Mouse (Mus musculus): ENCODE results near the gene Pan3. TPM values are rescaled to one million over a fixed set of nuclear protein-coding genes. Genes with fewer than 3 reads are reported as not detected.

Pan3 gene
- polyA plus RNA-seq, 1 experiment from 2014 or later: 29.9 TPM

DNA sequence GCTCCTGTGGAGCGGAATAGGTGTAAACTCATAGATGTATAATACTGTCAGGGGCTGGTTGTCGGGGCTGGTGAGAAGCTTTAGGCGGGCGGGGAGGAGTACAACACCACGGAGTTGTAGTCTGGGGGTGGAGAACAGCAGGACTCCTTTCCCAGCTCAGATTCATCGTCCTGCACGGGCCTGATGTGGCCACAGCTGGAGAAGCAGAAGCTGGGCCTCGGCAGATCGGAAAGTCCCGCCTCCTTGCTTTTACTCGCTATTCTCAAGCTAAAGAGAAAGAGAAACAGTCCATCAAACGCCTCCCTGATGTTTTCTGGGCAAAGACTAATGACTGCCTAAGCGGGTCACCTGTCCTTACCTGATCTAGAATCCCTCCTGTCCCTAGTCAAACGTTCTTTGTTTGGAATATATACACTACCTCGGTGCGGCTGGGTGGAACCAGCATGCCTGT is 134.2 kb downstream of the Pan3 start:
- H3K4me2 ChIP-seq (ENCODE audit: low read depth, low read length): peak overlapping the region; percentile 58
- H3K36me3 ChIP-seq (replicated peaks; ENCODE audit: insufficient read depth, low read length): no peaks in the 10 kb centered on the region
- H3K9ac ChIP-seq (replicated peaks): no peak overlapping the region
- no peaks in the 10 kb centered on the region for H3K9me3 ChIP-seq (ENCODE audit: low read length)
- H3K4me3 ChIP-seq (ENCODE audit: low read depth, low read length): peak overlapping the region; percentile 15; the same call in 1 of the 2 replicates
- H3K4me1 ChIP-seq (ENCODE audit: insufficient read depth): no peaks in the 10 kb centered on the region
- DNase-seq (no peak), ATAC-seq (peak; percentile 55)
- no peak overlapping the region for H3K27ac ChIP-seq (ENCODE audit: low read depth)
- no peaks in the 10 kb centered on the region for H3K27me3 ChIP-seq (ENCODE audit: insufficient read depth, low read length)
- TF ChIP-seq EP300 (IDR thresholded peaks at IDR 0.05; ENCODE audit: low read depth): no peak
- TF ChIP-seq CTCF (IDR thresholded peaks at IDR 0.05; ENCODE audit: low read depth): no peak
- 28% methylated on average over 16 of the region's 16 CpGs for WGBS (ENCODE audit: insufficient replicate concordance)

DNA sequence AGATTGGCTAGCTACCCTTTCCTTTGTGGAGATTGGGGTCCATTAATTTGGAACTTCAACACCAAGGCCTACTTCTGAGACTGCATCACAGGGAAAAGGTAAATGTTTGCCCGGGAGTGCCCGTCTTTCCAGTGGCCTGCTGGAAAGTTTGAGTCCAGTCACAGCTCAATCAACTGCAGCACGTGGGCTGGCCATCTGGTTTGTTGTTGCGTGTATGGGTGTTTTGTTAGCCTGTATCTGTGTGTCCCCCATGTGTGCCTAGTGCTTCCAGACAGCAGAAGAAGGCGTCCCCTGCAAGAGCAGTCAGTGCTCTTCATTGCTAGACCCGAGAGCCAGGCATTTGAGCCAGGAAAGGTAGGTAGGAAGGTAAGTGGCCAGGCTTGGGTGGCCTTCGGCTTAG is 135.5 kb downstream of the Pan3 start:
- Histone ChIP-seq H3K4me1 (ENCODE audit: insufficient read depth) (no peaks in the 10 kb centered on the region), H3K4me2 (ENCODE audit: low read depth, low read length) (no peak overlapping the region), H3K27ac (ENCODE audit: low read depth) (no peak overlapping the region), H3K9me3 (ENCODE audit: low read length) (no peaks in the 10 kb centered on the region), H3K27me3 (ENCODE audit: insufficient read depth, low read length) (no peaks in the 10 kb centered on the region), H3K9ac (replicated peaks) (no peak overlapping the region), H3K36me3 (replicated peaks; ENCODE audit: insufficient read depth, low read length) (no peaks in the 10 kb centered on the region), H3K4me3 (ENCODE audit: low read depth, low read length) (no peak overlapping the region)
- 85% methylated on average over 7 of the region's 7 CpGs for WGBS (ENCODE audit: insufficient replicate concordance)
- ATAC-seq: no peak
- TF ChIP-seq EP300 (IDR thresholded peaks at IDR 0.05; ENCODE audit: low read depth) (no peak), CTCF (IDR thresholded peaks at IDR 0.05; ENCODE audit: low read depth) (no peak)
- no peak for DNase-seq

DNA sequence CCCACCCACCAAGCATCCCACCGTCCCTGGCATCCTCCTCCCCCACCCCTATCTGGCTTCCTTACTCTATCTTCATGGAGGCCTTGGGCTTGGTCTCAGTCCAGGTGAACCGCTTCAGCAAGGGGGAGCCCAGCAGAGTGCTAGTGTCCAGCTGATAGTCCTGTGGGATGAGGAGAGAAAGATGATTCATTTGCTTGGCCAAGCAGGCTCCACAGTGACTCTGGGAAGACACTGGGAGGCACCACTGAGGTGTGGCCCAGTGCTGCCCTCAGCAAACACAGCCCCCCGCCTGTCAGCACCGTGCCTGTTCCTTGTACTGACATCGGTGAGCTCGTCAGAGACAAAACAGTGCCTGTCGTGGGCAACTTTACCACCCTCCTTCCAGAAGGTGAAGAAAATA is 136.4 kb downstream of the Pan3 start:
- no peaks in the 10 kb centered on the region for H3K36me3 ChIP-seq (replicated peaks; ENCODE audit: insufficient read depth, low read length)
- 63% methylated on average over 7 of the region's 7 CpGs for WGBS (ENCODE audit: insufficient replicate concordance)
- DNase-seq: no peak
- no peak overlapping the region for H3K9ac ChIP-seq (replicated peaks)
- no peaks in the 10 kb centered on the region for H3K4me1 ChIP-seq (ENCODE audit: insufficient read depth)
- no peak overlapping the region for H3K4me2 ChIP-seq (ENCODE audit: low read depth, low read length)
- H3K27ac ChIP-seq (ENCODE audit: low read depth): no peak overlapping the region
- no peaks in the 10 kb centered on the region for H3K9me3 ChIP-seq (ENCODE audit: low read length)
- TF ChIP-seq CTCF (IDR thresholded peaks at IDR 0.05; ENCODE audit: low read depth) (no peak), EP300 (IDR thresholded peaks at IDR 0.05; ENCODE audit: low read depth) (no peak)
- H3K4me3 ChIP-seq (ENCODE audit: low read depth, low read length): no peak overlapping the region
- no peak for ATAC-seq
- no peaks in the 10 kb centered on the region for H3K27me3 ChIP-seq (ENCODE audit: insufficient read depth, low read length)

DNA sequence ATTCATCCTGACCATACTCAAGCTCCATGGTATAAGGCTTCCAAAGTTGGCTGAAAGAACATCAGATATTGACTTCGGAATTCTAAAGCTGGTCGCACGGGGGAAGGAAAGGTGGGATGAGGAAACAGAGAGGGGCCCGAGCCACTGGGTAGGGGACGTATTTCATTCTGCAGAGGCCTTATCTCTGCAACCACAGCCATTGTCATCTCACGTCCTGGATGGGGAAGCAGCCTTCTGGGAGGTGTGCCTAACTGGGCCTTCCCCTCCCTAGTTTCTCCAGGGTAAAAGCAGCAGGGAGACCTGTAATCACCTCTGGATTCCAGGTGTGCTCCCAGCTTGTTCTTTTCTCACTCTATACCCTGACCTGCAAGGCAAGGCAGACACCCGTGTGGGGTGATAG is 142.7 kb downstream of the Pan3 start:
- Histone ChIP-seq H3K27ac (ENCODE audit: low read depth) (no peak overlapping the region), H3K27me3 (ENCODE audit: insufficient read depth, low read length) (no peaks in the 10 kb centered on the region), H3K4me1 (ENCODE audit: insufficient read depth) (no peaks in the 10 kb centered on the region), H3K36me3 (replicated peaks; ENCODE audit: insufficient read depth, low read length) (no peaks in the 10 kb centered on the region), H3K9ac (replicated peaks) (no peak overlapping the region), H3K4me2 (ENCODE audit: low read depth, low read length) (no peak overlapping the region), H3K9me3 (ENCODE audit: low read length) (no peaks in the 10 kb centered on the region), H3K4me3 (ENCODE audit: low read depth, low read length) (no peak overlapping the region)
- 40% methylated on average over 7 of the region's 7 CpGs for WGBS (ENCODE audit: insufficient replicate concordance)
- DNase-seq (no peak), ATAC-seq (no peak)
- no peak for TF ChIP-seq CTCF (IDR thresholded peaks at IDR 0.05; ENCODE audit: low read depth)
- no peak for TF ChIP-seq EP300 (IDR thresholded peaks at IDR 0.05; ENCODE audit: low read depth)

DNA sequence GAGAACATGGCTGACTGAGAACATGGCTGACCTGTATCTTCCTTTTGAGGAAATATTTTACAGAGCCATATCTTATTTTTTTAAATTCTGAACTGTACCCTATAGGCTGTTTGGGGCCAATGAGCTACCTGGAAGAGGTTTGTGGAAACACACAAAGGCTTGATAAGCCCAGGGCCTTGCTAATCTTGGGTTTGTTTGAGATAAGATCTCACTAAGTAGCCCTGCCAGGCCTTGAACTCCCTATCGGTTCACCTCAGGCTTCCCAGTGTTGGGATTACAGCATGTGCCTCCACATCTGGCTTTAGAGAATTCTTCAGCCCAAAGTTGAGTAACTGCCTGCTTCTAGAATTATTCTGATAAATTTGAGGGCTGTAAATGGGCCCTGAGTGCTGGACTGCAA is 143.6 kb downstream of the Pan3 start:
- no peaks in the 10 kb centered on the region for H3K4me1 ChIP-seq (ENCODE audit: insufficient read depth)
- DNase-seq (no peak), ATAC-seq (no peak)
- no peaks in the 10 kb centered on the region for H3K27me3 ChIP-seq (ENCODE audit: insufficient read depth, low read length)
- H3K27ac ChIP-seq (ENCODE audit: low read depth): no peak overlapping the region
- no peaks in the 10 kb centered on the region for H3K9me3 ChIP-seq (ENCODE audit: low read length)
- H3K9ac ChIP-seq (replicated peaks): no peak overlapping the region
- no peak overlapping the region for H3K4me3 ChIP-seq (ENCODE audit: low read depth, low read length)
- no peak overlapping the region for H3K4me2 ChIP-seq (ENCODE audit: low read depth, low read length)
- no peak for TF ChIP-seq CTCF (IDR thresholded peaks at IDR 0.05; ENCODE audit: low read depth)
- no peak for TF ChIP-seq EP300 (IDR thresholded peaks at IDR 0.05; ENCODE audit: low read depth)
- H3K36me3 ChIP-seq (replicated peaks; ENCODE audit: insufficient read depth, low read length): no peaks in the 10 kb centered on the region
- 67% methylated on average over 1 of the region's 1 CpGs for WGBS (ENCODE audit: insufficient replicate concordance)

DNA sequence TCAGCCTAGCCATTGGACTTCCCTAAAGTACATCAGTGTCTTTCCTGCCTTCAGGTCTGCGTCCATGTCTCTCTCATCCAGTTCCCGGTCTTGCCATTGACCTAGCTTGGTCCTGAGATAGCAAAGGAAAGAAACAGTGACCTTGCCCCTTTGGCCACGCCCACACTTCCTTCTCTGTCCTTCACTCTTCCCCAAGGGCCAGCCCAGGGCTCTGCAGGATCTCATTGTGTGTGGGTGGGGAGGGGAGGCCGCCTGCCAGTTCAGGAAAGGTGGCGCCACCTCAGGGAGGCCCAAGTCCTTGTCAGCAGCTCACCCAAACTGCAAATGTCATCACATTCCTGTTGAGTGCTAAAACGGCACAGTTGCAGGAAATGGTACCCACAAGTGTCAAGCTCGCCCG is 144.6 kb downstream of the Pan3 start:
- H3K9me3 ChIP-seq (ENCODE audit: low read length): no peaks in the 10 kb centered on the region
- no peaks in the 10 kb centered on the region for H3K4me1 ChIP-seq (ENCODE audit: insufficient read depth)
- no peaks in the 10 kb centered on the region for H3K36me3 ChIP-seq (replicated peaks; ENCODE audit: insufficient read depth, low read length)
- ATAC-seq: peak; percentile 76
- H3K27me3 ChIP-seq (ENCODE audit: insufficient read depth, low read length): no peaks in the 10 kb centered on the region
- no peak overlapping the region for H3K9ac ChIP-seq (replicated peaks)
- no peak overlapping the region for H3K27ac ChIP-seq (ENCODE audit: low read depth)
- DNase-seq: peak; percentile 59
- 27% methylated on average over 8 of the region's 8 CpGs for WGBS (ENCODE audit: insufficient replicate concordance)
- TF ChIP-seq EP300 (IDR thresholded peaks at IDR 0.05; ENCODE audit: low read depth) (peak; percentile 24; the same call in 1 of the 2 replicates), CTCF (IDR thresholded peaks at IDR 0.05; ENCODE audit: low read depth) (peak; percentile 30; the same call in 1 of the 2 replicates)
- no peak overlapping the region for H3K4me3 ChIP-seq (ENCODE audit: low read depth, low read length)
- H3K4me2 ChIP-seq (ENCODE audit: low read depth, low read length): no peak overlapping the region

DNA sequence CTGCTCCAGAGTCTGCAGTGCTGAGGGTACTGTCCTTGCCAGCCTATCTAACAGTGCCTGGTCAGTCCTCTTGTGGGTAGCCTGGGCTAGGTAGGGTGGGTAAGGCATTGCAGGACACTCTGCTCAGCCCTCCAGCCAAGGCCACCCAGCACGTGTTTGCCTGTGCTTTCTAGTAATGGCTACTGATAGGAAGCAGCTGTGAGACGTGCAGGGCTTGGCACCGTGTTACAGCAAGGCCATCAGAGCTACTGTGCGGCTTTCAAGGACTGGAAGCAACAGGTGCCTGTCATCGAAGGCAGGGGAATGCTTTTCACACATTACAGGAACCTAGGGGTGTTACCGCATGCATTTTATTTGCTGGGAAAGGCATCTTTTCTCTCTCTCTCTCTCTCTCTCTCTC is 147.0 kb downstream of the Pan3 start:
- TF ChIP-seq CTCF (IDR thresholded peaks at IDR 0.05; ENCODE audit: low read depth): no peak
- TF ChIP-seq EP300 (IDR thresholded peaks at IDR 0.05; ENCODE audit: low read depth): no peak
- WGBS (ENCODE audit: insufficient replicate concordance): 72% methylated on average over 6 of the region's 6 CpGs
- H3K27me3 ChIP-seq (ENCODE audit: insufficient read depth, low read length): no peaks in the 10 kb centered on the region
- H3K27ac ChIP-seq (ENCODE audit: low read depth): no peak overlapping the region
- no peak overlapping the region for H3K4me2 ChIP-seq (ENCODE audit: low read depth, low read length)
- no peak overlapping the region for H3K4me3 ChIP-seq (ENCODE audit: low read depth, low read length)
- H3K36me3 ChIP-seq (replicated peaks; ENCODE audit: insufficient read depth, low read length): no peaks in the 10 kb centered on the region
- H3K9me3 ChIP-seq (ENCODE audit: low read length): no peaks in the 10 kb centered on the region
- DNase-seq (no peak), ATAC-seq (no peak)
- H3K4me1 ChIP-seq (ENCODE audit: insufficient read depth): no peaks in the 10 kb centered on the region
- no peak overlapping the region for H3K9ac ChIP-seq (replicated peaks)
